Mouse (Mus musculus) thymus, postnatal 14 days (tissue): ENCODE measurements around the gene Ifi47.
"Not testable (repeated sequence)": the region's sequence is repeated elsewhere in the genome, so short reads cannot be mapped to it uniquely, and the experiment has no call there.

Source experiments
- DNase-seq: peaks from one replicate; pipeline ENCODE4 v3.0.0; 2021

The Ifi47 gene

GRCm38 (mm10) chr11:49076001-49076757, at the start of gene Ifi47:
Gene Ifi47 (plus strand): TSS chr11:49076587.
- DNase-seq, result not testable (repeated sequence)

- not testable (repeated sequence) for DNase-seq
These were observed 26.3 kb upstream of the Ifi47 start for GRCm38 (mm10) chr11:49050064-49050463.

- not testable (repeated sequence) for DNase-seq
These were observed 25.1 kb upstream of the Ifi47 start, which contains the start of gene 9930111J21Rik2 for GRCm38 (mm10) chr11:49051093-49051891. Gene 9930111J21Rik2 (minus strand): TSS chr11:49051242.

- DNase-seq, result not testable (repeated sequence)
These were observed 24.5 kb upstream of the Ifi47 start for GRCm38 (mm10) chr11:49051894-49052293.

- not testable (repeated sequence) for DNase-seq
These were observed 16.3 kb upstream of the Ifi47 start for GRCm38 (mm10) chr11:49060061-49060460.

- peak; percentile 5 for DNase-seq
These were observed 14.5 kb upstream of the Ifi47 start for GRCm38 (mm10) chr11:49061865-49062264.

- peak; percentile 30 for DNase-seq
These were observed 12.5 kb upstream of the Ifi47 start, which contains the start of gene Tgtp2 for GRCm38 (mm10) chr11:49063713-49064469. Gene Tgtp2 (minus strand): TSS chr11:49064206.

- DNase-seq, result no peak
These were observed 8.0 kb upstream of the Ifi47 start for GRCm38 (mm10) chr11:49068358-49068757.

- DNase-seq, result no peak
These were observed 625 bp downstream of the Ifi47 start for GRCm38 (mm10) chr11:49077012-49077411.

- no peak for DNase-seq
These were observed 2.3 kb downstream of the Ifi47 start for GRCm38 (mm10) chr11:49078719-49079118.

GRCm38 (mm10) chr11:49080636-49081035, 4.2 kb downstream of the Ifi47 start:
- no peak for DNase-seq

- DNase-seq, result no peak
These were observed 5.0 kb downstream of the Ifi47 start for GRCm38 (mm10) chr11:49081356-49081755.

GRCm38 (mm10) chr11:49081886-49082285, 5.5 kb downstream of the Ifi47 start:
- no peak for DNase-seq

- DNase-seq, result no peak
These were observed 6.8 kb downstream of the Ifi47 start for GRCm38 (mm10) chr11:49083146-49083545.

GRCm38 (mm10) chr11:49083808-49084207, 7.4 kb downstream of the Ifi47 start:
- no peak for DNase-seq

- no peak for DNase-seq
These were observed 8.0 kb downstream of the Ifi47 start for GRCm38 (mm10) chr11:49084385-49084784.

GRCm38 (mm10) chr11:49084875-49085274, 8.5 kb downstream of the Ifi47 start:
- peak; percentile 67 for DNase-seq

- peak; percentile 55 for DNase-seq
These were observed 10.5 kb downstream of the Ifi47 start for GRCm38 (mm10) chr11:49086858-49087361.

- DNase-seq, result peak; percentile 82
These were observed 11.6 kb downstream of the Ifi47 start for GRCm38 (mm10) chr11:49087830-49088616.

GRCm38 (mm10) chr11:49088990-49089652, 12.7 kb downstream of the Ifi47 start:
- no peak for DNase-seq
